Mouse (Mus musculus) cerebellum, adult 2 months (tissue): Measurements from ENCODE around the gene Gm29666. TPM values are rescaled to one million over a fixed set of nuclear protein-coding genes. Genes with fewer than 3 reads are reported as not detected.

ENCODE experiments used
- DNase-seq, 2 experiments: peaks; one replicate each; pipeline ENCODE4 v3.0.0; 2021
- H3K27ac ChIP-seq: fragments of 200-500 bp; 2 replicates; pipeline ENCODE4 v1.5.1; 2012; ENCODE audit warnings: low read length, control low read depth, inconsistent platforms; ENCODE audit not compliant: insufficient read depth
- H3K27me3 ChIP-seq: fragments of 200-500 bp; 2 replicates; pipeline ENCODE4 v1.6.1; 2012; ENCODE audit warnings: inconsistent platforms, mild to moderate bottlenecking, low read length, moderate library complexity; ENCODE audit not compliant: control insufficient read depth, insufficient read depth
- H3K4me1 ChIP-seq: fragments of 200-500 bp; 2 replicates; pipeline ENCODE4 v1.6.1; 2011; ENCODE audit warnings: low read length; ENCODE audit not compliant: control insufficient read depth, insufficient read depth
- H3K4me3 ChIP-seq: fragments of 200-500 bp; replicated peaks from 2 replicates; pipeline ENCODE3; 2011; ENCODE audit warnings: mild to moderate bottlenecking, low read depth, low read length, control low read depth; ENCODE audit not compliant: insufficient read depth
- CTCF ChIP-seq: fragments of 200-500 bp; IDR thresholded peaks from 2 replicates; pipeline ENCODE4 v1.5.1; 2011; ENCODE audit warnings: low read depth, mild to moderate bottlenecking, control low read depth, low read length, moderate library complexity, borderline replicate concordance; ENCODE audit not compliant: insufficient read depth
- POLR2A ChIP-seq: fragments of 200-500 bp; IDR thresholded peaks from 2 replicates; pipeline ENCODE4 v1.6.1; 2011; ENCODE audit warnings: low read length, control low read depth, borderline replicate concordance; ENCODE audit not compliant: insufficient read depth
- WGBS: fragments of 180-500 bp; shearing (Covaris S2); methylation state at CpG from one replicate; pipeline ENCODE4 v1.1.7; 2018; 5-methylcytosine and 5-hydroxymethylcytosine counted together
- polyA plus RNA-seq: library from polyadenylated mRNA; depleted of rRNA; stranded (reverse); fragments of >200 nt; gene quantifications from 2 replicates; pipeline ENCODE4 v1.2.3, GENCODE M21; 2012

The Gm29666 gene
- polyA plus RNA-seq, 1 experiment, result 2.2 TPM

- TF ChIP-seq CTCF (no peak), POLR2A (no peak)
- WGBS, result 90% methylated on average over 5 of the region's 5 CpGs
- no peak for DNase-seq
- Histone ChIP-seq H3K4me1 (no peaks in the 10 kb centered on the region; the same call in 1 of the 2 replicates), H3K27ac (no peak overlapping the region), H3K27me3 (no peaks in the 10 kb centered on the region), H3K4me3 (no peak overlapping the region)
Observed at GRCm38 (mm10) chr15:84932351-84932750, 12.5 kb upstream of the Gm29666 start.

- Histone ChIP-seq H3K27ac (no peak overlapping the region), H3K4me1 (no peaks in the 10 kb centered on the region; the same call in 1 of the 2 replicates), H3K4me3 (no peak overlapping the region), H3K27me3 (no peaks in the 10 kb centered on the region)
- peak; percentile 35; the same call in 1 of the 2 replicates for TF ChIP-seq CTCF
- TF ChIP-seq POLR2A, result no peak
- no peak for DNase-seq
- WGBS, result 37% methylated on average over 1 of the region's 1 CpGs
Observed at GRCm38 (mm10) chr15:84925495-84926018, 5.7 kb upstream of the Gm29666 start.

GRCm38 (mm10) chr15:84924781-84925315 is 5.0 kb upstream of the Gm29666 start:
- H3K27ac ChIP-seq, result no peak overlapping the region
- TF ChIP-seq CTCF (peak; percentile 25; the same call in 1 of the 2 replicates), POLR2A (no peak)
- no peaks in the 10 kb centered on the region; the same call in 1 of the 2 replicates for H3K4me1 ChIP-seq
- H3K27me3 ChIP-seq, result no peaks in the 10 kb centered on the region
- 8% methylated on average over 9 of the region's 9 CpGs for WGBS
- peak in 1 of 2 experiments; percentile 65 for DNase-seq
- peak overlapping the region; percentile 48 for H3K4me3 ChIP-seq

GRCm38 (mm10) chr15:84923508-84924181 is 3.8 kb upstream of the Gm29666 start:
- no peaks in the 10 kb centered on the region for H3K27me3 ChIP-seq
- peak overlapping the region; percentile 58 for H3K27ac ChIP-seq
- H3K4me3 ChIP-seq, result peak overlapping the region; percentile 72
- no peaks in the 10 kb centered on the region; the same call in 1 of the 2 replicates for H3K4me1 ChIP-seq
- TF ChIP-seq CTCF (no peak), POLR2A (no peak)
- WGBS, result under 1% methylated on average over 66 of the region's 68 CpGs
- DNase-seq, result no peak

GRCm38 (mm10) chr15:84922884-84923507 is 3.2 kb upstream of the Gm29666 start, which contains the start of gene Nup50:
Gene Nup50, plus strand, starts transcription at chr15:84923411.
- Histone ChIP-seq H3K4me1 (no peaks in the 10 kb centered on the region; the same call in 1 of the 2 replicates), H3K4me3 (peak within 1 kb of the TSS; percentile 72), H3K27ac (peak within 1 kb of the TSS; percentile 58), H3K27me3 (no peaks in the 10 kb centered on the region)
- TF ChIP-seq CTCF (no peak), POLR2A (peak; percentile 68)
- under 1% methylated on average over 60 of the region's 60 CpGs for WGBS
- DNase-seq, result peak; percentile 100

- DNase-seq, result no peak
- Histone ChIP-seq H3K4me1 (no peaks in the 10 kb centered on the region), H3K27me3 (no peaks in the 10 kb centered on the region), H3K27ac (no peak overlapping the region), H3K4me3 (no peak overlapping the region)
- WGBS, result 23% methylated on average over 3 of the region's 3 CpGs
- TF ChIP-seq POLR2A (no peak), CTCF (no peak)
Observed at GRCm38 (mm10) chr15:84913201-84913600, 6.6 kb downstream of the Gm29666 start.

- no peak for DNase-seq
- Histone ChIP-seq H3K27me3 (no peaks in the 10 kb centered on the region), H3K4me3 (no peak overlapping the region), H3K27ac (no peak overlapping the region), H3K4me1 (no peaks in the 10 kb centered on the region; the same call in 1 of the 2 replicates)
- WGBS, result 26% methylated on average over 7 of the region's 7 CpGs
- TF ChIP-seq CTCF, result no peak
- no peak for TF ChIP-seq POLR2A
Observed at GRCm38 (mm10) chr15:84903843-84904385, 15.9 kb downstream of the Gm29666 start.
